Mouse (Mus musculus): ENCODE results near the gene Cntn2.

GRCm38 (mm10) chr1:132468926-132469325 is 74.1 kb downstream of the Cntn2 start:
- TF ChIP-seq CTCF (conservative IDR thresholded peaks at IDR 0.05; ENCODE audit: insufficient read depth, insufficient read length, low read depth, low read length) (no peak), POLR2A (IDR thresholded peaks at IDR 0.05; ENCODE audit: low read depth, low read length) (no peak)
